Mouse (Mus musculus) lung, postnatal 25 days (tissue): Measurements from ENCODE around the gene Inpp4b.

Source experiments
- DNase-seq: peaks from one replicate; pipeline ENCODE4 v3.0.0; 2022; ENCODE audit warnings: low spot score

Gene Inpp4b

DNA sequence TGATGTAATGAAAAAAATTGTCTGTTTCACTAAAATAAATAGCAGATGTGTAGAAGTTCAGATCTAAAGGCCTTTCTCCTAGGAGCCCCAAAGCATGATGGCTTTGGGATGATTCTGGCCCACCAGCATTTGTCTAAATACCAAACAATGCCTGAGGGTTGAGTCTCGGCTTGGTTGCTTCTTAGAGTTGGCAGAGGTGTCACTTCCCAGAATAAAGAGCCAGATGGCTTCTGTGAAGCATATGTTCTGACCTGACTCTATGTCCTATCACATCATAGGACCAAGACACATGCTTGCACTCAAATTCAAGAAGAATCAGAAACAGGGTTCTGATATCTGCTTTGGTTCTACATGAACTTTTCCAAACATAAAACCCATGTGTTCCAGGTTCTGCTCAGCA lies 365.1 kb downstream of the Inpp4b start:
- DNase-seq, result no peak

DNA sequence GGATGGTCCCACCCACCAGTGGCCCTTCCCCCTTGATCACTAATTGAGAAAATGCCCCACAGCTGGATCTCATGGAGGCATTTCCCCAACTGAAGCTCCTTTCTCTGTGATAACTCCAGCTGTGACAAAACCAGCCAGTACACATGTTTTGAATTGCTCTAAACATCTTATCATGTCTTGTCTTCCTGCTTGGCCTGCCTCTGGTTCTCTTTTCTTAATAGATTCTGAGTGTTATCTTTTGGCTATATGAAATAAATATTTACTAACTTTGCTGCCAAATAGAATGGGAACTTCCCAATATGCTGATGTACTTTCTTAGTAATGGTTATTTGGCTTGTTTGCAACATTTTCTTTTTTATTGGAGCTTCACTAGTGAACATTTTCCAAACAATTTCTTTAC lies 389.0 kb downstream of the Inpp4b start:
- no peak for DNase-seq

DNA sequence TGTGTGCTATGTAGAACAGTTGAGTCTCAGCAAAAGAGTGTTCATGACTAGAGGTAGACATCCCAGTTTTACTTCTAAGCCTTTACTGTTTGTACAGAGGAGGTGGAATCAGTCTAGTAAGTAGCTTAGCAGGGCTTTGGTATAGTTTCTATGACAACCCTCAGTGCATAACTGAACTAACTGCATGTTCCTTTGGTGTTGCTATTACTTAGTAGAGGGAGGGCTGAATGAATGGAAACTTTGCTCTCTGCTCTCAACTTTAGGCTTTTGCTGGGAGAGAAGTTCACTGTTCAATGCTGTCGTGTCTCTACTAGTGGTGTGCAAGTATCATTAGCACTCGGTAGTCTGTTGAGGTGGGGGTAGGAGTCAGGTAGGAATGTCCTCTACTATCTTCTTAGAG lies 393.3 kb downstream of the Inpp4b start:
- no peak for DNase-seq

DNA sequence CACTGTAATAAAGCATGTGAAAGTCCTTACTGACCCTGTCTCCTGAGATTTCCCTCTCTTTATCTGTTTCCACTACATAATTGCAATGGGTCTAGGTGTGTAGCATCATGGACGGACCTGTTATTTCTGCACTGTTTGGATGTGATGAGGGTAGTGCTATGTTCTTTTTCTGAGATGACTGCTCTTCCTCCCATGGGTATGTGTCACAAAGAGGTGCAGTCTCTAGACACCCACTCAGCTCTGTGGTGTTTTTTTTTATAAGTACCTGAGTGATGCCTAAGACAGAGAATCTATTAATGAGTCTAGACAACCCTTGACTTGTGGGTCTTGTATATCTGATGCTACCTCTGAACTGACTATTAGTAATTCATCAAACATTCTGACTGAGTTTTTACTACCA lies 393.7 kb downstream of the Inpp4b start:
- no peak for DNase-seq

DNA sequence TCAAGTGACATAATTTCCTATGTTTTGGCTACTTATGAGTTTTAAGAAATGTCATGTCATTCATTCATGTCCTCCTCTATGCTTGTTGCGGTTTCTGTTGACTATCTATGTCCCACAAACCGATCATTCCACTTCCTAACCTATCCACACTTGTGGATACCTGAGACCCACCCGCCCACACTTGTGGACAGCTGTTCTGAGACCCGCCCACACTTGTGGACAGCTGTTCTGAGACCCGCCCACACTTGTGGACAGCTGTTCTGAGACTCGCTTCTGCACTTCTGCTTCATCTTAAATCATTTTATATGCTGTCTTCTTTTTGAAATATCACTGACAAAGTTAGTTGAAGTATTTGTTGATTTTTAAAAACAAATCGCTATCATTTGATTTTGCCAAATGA lies 400.2 kb downstream of the Inpp4b start:
- no peak for DNase-seq

DNA sequence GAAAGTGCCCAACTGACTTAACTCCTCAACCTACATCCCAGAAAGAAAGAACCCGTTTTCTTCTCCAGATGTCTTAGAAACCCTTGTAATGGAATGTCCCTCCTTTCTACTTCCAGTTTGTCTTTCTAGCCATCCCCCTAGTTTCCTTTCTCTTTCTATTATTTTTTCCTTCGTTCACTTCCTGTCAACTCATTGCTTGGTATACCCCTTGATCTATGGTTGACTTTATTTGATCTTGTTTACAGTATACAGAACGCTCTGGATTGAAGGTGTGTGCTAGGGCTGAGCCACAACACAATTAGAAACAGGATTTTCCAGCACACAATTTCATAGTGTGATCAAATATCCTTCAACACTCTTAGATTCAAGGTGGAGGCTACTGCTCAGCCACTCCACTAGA lies 400.7 kb downstream of the Inpp4b start:
- DNase-seq, result no peak

DNA sequence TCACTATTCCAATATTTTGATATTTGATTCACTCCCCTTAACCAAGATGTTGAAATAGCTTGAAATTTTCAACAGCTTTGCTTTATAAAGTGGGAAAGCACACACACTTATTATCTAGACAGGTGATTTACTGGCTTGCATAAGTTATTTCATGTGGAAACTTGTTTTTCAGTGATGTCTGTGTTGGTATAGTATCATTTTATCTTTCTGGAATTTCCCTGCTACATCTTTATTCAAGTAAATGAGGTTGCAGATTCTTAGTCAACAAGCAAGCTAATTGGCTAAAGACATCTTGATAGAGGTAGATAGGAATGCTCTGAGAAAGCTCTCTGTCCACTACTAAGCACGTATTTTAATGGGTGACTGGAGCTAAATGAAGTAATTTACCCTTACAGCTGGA lies 403.1 kb downstream of the Inpp4b start:
- DNase-seq, result no peak

DNA sequence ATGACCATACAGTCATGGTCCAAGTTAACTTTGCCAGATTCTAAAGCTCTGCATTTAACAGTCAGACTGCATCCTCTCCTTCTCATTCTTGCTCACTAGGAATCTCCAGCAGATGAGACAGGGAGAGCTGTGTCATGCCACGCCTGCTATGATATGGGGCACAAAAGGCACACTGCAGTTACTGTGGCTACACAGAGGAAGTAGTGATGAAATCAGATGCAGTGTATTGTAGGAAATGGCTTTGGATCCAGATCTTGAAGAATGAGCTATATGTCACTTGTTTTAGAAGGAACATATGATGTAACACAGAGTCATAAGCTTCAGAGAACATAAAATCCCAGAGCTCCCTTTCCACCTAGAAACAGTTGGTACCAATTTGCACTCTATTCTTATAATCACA lies 408.8 kb downstream of the Inpp4b start:
- DNase-seq, result no peak

DNA sequence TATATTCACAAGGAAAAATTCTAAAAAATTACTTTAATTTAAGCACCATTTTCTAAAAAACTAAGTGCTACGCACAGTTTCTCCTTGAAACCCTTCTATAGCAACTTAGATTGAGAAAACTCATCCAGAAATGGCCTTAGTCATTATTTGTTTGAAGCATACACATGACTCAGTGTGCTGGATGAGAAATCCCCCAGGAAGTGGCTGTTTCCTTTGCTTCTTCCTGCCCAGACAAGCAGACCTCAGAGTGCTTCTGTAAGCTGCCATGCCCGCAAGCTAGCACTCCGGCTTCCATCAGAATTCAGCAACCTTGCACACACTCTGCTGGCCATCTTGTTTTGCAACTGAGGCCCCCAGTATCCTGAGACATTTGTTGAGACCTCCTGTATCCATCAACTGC lies 414.3 kb downstream of the Inpp4b start:
- DNase-seq, result no peak

DNA sequence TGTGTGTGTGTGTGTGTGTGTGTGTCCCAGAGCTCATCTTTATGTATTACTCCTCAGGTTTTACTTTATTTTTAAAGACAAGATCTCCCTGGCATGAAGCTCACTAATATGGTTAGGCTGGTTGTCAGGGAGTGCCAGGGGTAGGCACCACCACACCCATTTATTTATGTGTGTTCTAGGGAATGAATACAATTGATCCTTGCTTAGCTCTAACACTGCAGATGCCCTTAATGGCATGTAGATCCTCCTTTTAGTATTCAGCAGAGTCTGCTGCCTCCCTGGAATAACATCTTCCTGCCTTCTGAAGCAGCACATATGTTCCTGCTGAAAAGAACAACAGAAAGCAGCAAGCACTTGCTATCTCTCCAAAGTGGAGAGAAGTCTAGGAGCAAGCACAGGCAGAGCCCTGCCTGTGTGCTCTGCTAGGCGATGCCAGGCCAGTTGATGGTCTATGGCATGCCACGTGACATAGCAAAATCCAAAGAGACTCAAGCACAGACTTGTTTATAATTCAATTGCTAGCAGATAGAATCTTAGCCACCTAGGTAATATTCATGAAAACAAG lies 415.3 kb downstream of the Inpp4b start:
- DNase-seq, result no peak

DNA sequence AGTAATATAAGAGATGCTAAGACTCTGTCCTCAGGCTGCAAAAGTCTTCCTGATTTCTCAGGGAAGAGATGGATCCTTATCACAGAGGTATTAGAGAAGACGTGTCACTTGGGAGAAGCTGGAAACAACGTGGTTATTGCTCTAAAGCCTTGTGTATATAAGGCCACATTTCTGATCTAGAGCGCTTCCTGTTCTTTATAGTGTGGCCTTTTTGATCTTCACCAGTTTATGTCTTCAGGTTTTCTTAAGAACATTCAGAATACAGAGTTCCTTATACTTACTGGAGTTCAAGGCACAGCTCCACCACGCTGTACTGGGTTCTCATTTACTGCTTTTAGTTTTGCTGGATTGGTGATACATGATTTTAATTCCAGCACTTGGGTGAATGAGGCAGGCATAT lies 419.1 kb downstream of the Inpp4b start:
- DNase-seq, result no peak

DNA sequence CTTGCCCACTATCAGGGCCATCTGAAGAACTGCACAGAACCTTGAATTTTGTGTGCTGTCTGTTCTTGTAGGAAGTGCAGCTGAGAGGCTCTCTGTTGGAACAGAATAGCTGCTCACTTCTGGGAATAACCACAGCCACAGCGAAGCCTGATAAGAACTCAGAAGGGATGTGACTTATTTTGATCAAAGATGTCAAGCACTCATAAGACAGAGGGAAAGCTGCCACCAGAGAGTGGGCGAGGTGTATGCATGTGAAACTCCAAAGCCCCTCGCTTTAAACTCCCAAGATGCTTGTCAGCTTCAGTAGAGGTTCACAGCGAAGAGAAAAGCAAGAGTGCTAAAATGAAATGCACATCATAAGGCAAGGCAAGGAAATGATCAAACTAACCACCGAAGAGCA lies 423.7 kb downstream of the Inpp4b start:
- no peak for DNase-seq

DNA sequence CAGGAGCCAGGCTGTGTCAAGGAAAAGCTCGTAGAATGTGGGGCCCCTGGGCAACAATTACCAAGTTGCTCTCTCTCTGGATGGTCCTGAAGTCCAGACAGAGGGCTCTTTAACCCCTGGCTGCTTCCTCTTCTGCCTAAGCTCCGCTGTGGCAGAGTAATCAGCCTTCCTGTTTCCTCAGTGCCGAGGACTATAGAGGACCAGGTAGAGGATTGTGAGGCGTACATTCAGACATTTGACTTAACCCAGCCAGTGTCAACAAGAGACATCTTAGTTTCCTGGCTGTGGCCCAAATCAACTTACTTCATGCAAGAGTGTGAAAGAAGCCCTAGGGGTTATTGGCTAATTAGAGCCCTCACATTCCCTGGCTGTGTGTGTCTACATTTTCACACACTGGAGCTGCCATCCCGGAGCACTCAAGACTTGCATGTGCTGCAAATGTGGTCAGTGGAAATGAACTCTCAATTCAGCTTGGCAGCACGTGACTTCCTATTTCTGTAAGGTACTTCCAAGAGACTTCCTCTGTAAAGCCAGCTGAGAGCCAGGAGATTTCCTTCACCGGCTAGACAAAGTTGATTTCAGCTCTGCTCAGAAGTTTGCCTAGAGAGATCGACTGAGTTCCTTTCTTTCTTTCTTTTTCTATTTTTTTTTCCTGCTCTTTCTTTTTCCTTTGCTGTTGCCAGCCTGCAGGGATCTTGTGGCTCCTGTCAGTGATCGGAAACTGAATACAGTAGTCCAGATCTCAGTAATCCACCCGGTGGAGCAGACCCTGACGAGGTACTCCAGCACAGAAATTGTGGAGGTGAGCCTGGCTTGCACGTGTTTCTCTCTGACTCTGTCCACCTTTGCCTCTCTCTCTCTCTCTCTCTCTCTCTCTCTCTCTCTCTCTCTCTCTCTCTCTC lies 425.3 kb downstream of the Inpp4b start:
- DNase-seq, result peak; percentile 57

DNA sequence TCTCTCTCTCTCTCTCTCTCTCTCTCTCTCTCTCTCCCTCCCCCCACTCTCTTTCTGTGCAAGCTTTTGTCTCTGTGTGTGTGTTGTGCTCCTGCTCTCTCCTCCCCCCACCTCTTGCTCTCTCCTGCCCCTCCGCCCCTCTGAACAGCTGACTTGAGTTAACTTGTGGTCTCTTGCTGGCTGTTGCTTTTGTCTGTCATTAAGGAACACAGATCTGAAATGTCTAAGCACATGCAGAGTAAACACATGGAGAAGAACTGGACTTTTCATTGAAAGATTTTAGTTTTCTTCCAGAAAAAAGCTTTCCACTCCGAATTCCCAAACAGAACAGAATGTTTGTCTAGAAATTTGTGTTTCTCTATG lies 425.9 kb downstream of the Inpp4b start:
- DNase-seq, result peak; percentile 26

DNA sequence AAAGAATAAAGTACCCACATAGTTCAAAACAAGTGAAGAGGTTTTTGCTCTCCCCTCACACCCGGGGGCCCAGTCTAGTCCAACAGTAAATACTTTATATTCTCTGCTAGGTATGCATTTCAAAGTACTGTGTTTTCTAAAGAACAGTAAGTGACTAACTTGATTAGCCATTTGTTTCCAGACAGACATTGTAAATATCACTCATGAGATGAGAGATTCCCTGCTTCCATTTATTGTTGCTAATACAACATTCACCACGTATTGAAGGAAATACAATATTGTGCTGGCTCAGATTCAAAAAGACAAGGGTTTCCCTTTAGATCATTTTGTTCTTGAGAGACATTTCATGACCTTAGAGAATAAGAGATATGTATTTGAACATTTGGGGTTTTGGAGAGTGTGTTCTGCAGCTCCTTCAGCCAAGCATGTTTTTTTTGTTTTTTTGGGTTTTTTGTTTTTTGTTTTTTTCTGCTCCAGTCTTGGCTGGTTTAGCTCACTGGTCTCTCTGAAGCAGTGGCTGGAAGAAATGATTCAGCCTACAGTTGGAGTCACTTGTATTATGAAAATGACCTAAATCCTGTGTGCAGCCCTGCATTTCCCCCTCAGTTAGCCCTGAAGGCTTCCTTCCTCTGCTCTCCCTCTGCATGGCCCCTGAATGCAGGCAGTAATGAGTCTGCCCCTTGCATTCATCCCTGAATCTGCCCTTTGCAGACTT lies 426.5 kb downstream of the Inpp4b start:
- DNase-seq, result no peak

DNA sequence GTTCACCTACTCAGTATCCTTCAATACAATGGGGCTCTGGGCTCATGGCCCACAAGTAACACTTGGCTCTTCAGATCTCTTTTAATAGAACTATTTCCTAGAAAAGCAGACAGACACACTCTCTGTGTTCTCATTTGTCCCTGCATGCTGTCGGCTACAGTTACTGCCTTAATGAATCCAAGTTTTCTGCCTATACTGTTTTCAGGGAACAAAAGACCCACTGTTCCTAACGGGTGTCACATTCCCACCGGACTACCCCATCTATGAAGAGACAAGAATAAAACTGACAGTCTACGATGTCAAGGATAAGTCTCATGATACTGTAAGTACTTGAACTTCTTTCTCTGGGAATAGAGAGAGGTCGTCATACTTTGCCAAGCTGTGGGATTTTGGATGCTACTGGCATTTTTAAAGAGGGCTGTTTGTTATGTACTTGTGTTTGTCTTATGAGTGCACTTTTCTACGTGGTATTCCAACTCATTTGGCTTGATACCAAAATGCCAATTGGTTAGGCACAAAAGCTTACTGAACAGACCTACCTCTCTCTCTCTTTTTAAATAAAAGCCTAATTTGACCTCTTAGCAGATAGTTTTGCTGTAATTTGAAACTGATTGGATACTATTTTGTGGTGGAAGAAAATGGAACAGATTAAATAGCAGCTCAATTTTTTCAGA lies 428.4 kb downstream of the Inpp4b start:
- DNase-seq, result no peak

DNA sequence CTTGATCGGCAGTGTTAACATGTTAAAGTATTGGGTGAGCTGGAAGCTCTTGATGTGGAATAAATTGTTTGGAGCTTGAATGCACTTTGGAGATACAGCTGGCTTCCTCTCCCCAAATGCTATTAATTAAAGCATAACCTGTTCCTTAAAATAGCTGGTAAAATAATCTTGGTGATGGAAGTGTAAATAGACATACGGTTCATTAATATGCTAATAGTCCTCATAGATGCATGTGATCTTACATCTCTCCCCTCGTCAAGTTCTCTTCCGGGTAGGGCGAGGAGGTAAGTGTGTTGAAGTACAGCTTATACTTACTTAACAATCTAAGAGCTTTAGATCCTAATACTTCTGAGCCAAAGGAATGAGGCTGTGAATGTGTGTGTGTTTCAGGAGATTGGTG lies 430.5 kb downstream of the Inpp4b start:
- no peak for DNase-seq

DNA sequence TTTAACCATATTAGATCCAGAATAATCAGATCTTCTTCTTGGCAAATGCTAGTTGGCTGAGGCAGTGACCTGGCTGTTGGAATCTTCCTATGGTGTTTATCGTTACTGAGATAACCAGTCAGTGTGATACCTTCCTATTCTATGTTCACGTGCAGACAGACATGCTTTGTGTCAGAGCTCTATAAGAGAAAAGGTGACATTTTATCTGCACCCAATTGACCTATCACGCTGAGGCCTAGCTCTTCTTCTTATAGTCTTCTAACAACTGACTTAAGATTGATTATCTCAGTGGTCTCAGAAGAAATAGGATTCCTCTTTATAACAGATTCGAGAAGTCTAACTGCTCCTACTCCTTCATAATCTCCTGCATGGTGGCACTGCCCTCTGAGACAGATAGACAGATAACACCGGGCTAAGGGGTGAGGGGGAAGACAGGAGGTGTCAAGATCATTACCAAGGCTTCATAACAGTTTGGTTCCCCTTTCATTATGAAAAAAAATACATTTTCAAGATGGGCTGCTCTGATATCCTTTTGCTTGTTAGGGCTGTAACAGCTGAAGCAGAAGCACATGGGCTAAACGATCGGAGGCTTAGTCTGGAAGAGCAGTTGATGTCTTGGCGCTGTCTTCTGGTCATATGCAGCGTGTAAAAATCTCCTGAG lies 431.1 kb downstream of the Inpp4b start:
- DNase-seq, result no peak

DNA sequence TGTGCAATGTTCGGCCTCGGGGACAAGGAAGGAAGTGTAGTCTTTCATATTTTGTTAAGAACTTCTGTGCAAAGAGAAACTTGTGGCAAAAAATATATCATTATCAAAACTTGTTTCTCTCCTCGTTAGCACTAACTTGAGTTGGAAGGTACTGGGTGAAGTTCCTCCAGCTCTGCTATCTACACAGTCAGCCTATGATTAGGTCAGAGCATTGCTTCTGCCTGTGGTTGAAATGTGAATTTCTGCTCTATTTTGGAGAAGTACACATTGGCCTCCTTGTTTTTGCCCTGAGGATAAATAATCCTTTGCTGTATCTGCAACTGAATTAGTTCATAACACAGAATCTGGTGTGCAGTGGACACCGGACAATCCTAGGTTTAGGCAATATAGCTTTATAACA lies 431.7 kb downstream of the Inpp4b start:
- DNase-seq, result no peak

DNA sequence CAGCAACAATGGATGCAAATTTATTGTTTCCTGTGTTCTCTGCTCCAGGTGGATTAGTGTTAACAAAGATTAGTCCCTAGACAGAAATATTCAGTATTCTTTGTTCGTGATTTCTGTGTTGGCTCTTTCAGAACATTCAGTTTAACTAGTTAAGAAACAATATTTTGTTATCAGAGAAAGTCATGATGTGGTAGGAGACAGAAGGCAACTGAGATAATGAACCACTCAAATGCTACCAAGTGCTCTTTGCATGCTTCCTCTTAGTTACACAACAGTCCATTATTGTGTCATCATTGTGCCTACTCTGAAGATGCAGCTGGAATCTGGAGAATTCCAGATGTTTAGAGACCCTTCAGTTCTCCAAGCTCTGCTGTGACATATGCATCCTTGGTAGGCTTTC lies 432.1 kb downstream of the Inpp4b start:
- DNase-seq, result no peak

DNA sequence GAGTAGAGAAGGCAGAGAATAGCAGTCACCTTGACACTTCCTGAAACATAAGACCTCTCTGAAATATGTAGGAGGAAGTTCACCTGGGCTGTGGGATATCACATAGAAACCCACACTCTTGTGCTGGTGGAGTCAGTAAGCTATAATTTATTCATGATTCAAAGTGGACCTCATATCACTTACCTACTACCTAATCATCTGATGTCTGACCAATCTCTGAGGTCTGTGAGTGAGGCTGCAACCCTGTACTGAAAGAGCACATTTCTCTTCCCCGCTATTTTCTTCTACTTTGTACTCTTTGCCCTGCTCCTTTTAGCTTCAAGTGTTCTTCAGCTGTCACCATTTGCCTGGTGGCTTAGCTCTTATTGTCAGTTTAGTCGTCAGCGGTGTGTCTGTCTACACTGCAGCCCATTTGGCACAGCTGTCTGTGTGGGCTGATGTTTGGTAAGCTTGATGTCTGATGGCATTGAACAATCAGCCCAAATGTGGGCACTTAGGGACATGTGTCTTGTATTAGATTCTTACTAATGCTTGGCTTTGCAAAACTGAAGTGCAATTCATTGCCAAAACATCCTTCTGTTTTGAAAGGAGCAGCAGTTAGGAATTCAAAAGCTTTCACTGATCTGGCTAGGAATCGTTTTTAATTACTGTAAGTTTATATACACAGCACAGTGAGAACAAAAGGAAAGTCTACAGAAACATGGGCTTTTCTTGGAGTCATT lies 434.3 kb downstream of the Inpp4b start:
- DNase-seq, result no peak

DNA sequence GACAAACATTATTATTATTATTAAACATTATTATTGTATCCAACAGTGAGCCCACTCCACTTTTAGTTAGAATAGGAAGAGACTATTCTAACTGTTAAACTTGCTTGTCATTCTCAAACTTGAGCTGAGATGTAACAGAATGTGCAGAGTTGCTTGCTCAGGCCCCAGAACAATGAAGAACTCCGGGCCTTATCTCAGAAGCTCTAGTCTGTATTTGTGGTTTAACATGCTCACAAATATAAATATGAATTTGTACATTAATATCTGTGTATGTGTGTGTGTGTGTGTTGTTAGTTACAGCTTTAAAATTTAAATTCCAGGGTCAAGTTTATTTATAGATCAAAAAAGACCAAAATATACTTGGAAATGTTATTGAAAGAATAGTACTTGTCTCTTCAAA lies 435.3 kb downstream of the Inpp4b start:
- no peak for DNase-seq
